Mouse (Mus musculus): ENCODE results near the gene Pth1r. TPM values are rescaled to one million over a fixed set of nuclear protein-coding genes. Genes with fewer than 3 reads are reported as not detected.

The Pth1r gene
- polyA plus RNA-seq, 1 experiment from 2014 or later = 17.9 TPM

GRCm38 (mm10) chr9:110775269-110776022 lies 28.5 kb upstream of the Pth1r start:
- WGBS = 57% methylated on average over 10 of the region's 10 CpGs
- Histone ChIP-seq H3K9ac (ENCODE audit: low read length) (peak overlapping the region; percentile 43), H3K27ac (ENCODE audit: low read length) (peak overlapping the region; percentile 70), H3K27me3 (ENCODE audit: control insufficient read depth, insufficient read depth, low read length) (no peaks in the 10 kb centered on the region), H3K4me1 (ENCODE audit: control insufficient read depth, insufficient read depth, low read length) (peaks cover 4% of the 10 kb centered on the region; the same call in 1 of the 2 replicates), H3K36me3 (ENCODE audit: control insufficient read depth, insufficient read depth, low read length) (no peaks in the 10 kb centered on the region), H3K4me3 (replicated peaks; ENCODE audit: low read length) (no peak overlapping the region), H3K9me3 (replicated peaks; ENCODE audit: control insufficient read depth, low read length) (no peaks in the 10 kb centered on the region), H3K4me2 (ENCODE audit: low read depth, low read length) (no peak overlapping the region)
- ATAC-seq (ENCODE audit: insufficient read depth, low FRiP score) = peak; percentile 61

DNA sequence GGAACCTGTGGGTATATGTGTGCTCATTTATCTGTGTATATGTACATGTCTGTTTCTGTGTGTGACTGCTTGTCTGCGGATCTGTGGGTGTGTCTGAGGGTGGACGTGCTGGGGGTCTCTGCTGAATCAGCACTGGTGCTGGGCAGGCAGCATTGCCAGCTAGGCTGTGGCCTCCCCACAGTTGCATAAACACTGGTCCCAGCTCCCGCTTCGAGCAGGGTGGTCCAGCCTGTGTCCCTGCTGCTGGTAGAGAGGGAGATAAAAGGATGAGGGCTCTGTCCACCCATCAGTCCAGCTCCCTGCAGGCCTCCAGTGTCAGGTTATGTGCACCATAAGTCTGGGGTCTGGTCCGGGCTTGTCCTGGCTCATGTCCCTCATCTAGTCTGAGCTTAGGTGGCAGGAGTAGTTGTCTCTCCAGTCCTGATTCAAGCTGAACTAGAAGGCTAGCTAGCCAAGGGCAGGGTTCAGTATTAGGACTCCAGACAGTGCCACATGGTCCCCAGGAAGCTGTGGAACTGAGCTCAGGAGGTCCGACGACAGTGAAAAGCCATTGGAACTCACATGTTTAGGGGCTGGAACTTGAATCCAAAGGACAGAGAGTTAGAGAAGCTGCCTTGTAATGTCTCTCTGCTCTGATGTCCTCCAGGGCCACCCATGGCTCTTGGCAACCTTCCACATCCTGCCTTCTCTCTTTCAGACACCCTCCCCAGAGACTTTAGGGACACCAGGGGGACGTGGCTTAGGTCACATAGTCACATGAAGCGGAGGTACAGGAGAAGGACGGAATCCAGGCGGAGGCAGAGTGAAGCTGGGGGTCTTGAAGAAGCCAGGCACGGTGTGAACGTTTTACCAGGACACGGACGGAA lies 27.7 kb upstream of the Pth1r start:
- Histone ChIP-seq H3K9ac (ENCODE audit: low read length) (peak overlapping the region; percentile 43), H3K4me1 (ENCODE audit: control insufficient read depth, insufficient read depth, low read length) (peaks cover 4% of the 10 kb centered on the region; the same call in 1 of the 2 replicates)

DNA sequence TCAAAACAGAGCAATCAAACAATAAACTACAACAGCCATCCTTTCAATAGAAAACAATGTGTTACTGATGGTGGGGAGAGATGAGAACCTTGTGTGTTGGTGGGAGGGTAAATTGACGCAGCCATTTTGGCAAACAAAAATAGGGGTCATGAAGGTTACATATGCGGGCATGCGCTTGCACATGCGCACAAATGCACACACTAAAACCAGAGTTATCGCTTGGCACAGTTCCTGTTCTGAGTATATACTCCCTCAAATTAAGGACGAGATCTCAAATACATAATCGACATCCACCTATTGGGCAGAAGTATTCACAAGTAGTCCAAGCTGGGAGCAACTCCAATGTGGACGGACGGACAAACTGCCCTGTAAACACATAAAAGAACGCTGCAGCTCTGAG lies 25.4 kb upstream of the Pth1r start:
- Histone ChIP-seq H3K9me3 (replicated peaks; ENCODE audit: control insufficient read depth, low read length) (no peaks in the 10 kb centered on the region), H3K4me2 (ENCODE audit: low read depth, low read length) (no peak overlapping the region), H3K27me3 (ENCODE audit: control insufficient read depth, insufficient read depth, low read length) (no peaks in the 10 kb centered on the region), H3K36me3 (ENCODE audit: control insufficient read depth, insufficient read depth, low read length) (no peaks in the 10 kb centered on the region), H3K4me3 (replicated peaks; ENCODE audit: low read length) (no peak overlapping the region), H3K27ac (ENCODE audit: low read length) (no peak overlapping the region), H3K4me1 (ENCODE audit: control insufficient read depth, insufficient read depth, low read length) (peaks cover 4% of the 10 kb centered on the region; the same call in 1 of the 2 replicates), H3K9ac (ENCODE audit: low read length) (no peak overlapping the region)
- ATAC-seq (ENCODE audit: insufficient read depth, low FRiP score) = no peak
- 91% methylated on average over 10 of the region's 10 CpGs for WGBS

More for the DNA sequence above, 27.7 kb upstream of the Pth1r start:
- ATAC-seq (ENCODE audit: insufficient read depth, low FRiP score) = peak; percentile 14; the same call in 1 of the 2 replicates
- H3K4me2 ChIP-seq (ENCODE audit: low read depth, low read length) = no peak overlapping the region
- 60% methylated on average over 15 of the region's 15 CpGs for whole genome bisulfite sequencing
- no peaks in the 10 kb centered on the region for H3K9me3 ChIP-seq (replicated peaks; ENCODE audit: control insufficient read depth, low read length)
- H3K4me3 ChIP-seq (replicated peaks; ENCODE audit: low read length) = no peak overlapping the region
- no peaks in the 10 kb centered on the region for H3K36me3 ChIP-seq (ENCODE audit: control insufficient read depth, insufficient read depth, low read length)
- H3K27me3 ChIP-seq (ENCODE audit: control insufficient read depth, insufficient read depth, low read length) = no peaks in the 10 kb centered on the region
- peak overlapping the region; percentile 70 for H3K27ac ChIP-seq (ENCODE audit: low read length)

DNA sequence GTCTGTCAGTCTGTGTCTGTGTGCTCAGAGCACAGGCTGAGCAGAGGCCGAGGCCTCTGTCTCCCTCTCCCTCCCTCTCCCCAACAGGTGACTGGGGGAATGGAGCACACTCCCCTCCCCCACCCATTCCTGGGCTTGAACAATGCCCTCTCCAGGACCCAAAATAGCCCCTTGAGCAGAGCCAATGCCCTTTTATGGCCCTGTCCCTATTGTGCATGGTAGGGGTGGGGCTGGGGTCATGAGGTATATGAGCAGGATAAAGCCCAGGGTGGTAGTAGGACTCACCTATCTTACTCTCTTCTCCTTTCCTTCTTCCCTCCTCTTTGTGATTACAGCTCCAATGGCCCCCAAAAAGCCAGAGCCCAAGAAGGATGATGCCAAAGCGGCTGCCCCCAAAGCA lies 16.5 kb upstream of the Pth1r start:
- Histone ChIP-seq H3K27me3 (ENCODE audit: control insufficient read depth, insufficient read depth, low read length) (no peaks in the 10 kb centered on the region), H3K9ac (ENCODE audit: low read length) (no peak overlapping the region), H3K9me3 (replicated peaks; ENCODE audit: control insufficient read depth, low read length) (no peaks in the 10 kb centered on the region), H3K4me1 (ENCODE audit: control insufficient read depth, insufficient read depth, low read length) (peaks cover 4% of the 10 kb centered on the region; the same call in 1 of the 2 replicates), H3K36me3 (ENCODE audit: control insufficient read depth, insufficient read depth, low read length) (no peaks in the 10 kb centered on the region), H3K4me3 (replicated peaks; ENCODE audit: low read length) (no peak overlapping the region), H3K27ac (ENCODE audit: low read length) (no peak overlapping the region), H3K4me2 (ENCODE audit: low read depth, low read length) (no peak overlapping the region)
- no peak for ATAC-seq (ENCODE audit: insufficient read depth, low FRiP score)
- WGBS = 75% methylated on average over 2 of the region's 2 CpGs

DNA sequence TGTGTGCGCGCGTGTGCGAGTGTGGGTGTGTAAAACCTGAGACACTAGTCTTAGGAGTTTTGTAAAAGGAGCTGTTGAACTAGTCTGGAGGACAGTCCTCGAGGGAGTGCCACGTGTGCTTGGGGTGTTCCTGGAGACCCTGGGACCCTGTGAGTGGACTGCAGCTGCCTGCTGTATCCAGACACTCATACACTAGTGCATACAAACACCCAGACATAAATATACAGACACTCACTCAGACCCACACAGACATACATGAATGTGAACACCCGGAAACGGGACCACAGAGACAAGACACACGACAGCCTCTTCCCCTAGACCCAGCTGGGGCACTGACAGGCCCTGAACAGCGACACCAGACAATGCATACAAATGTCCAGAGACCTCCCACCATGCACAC lies 15.8 kb upstream of the Pth1r start:
- H3K36me3 ChIP-seq (ENCODE audit: control insufficient read depth, insufficient read depth, low read length) = no peaks in the 10 kb centered on the region
- no peak overlapping the region for H3K9ac ChIP-seq (ENCODE audit: low read length)
- peaks cover 7% of the 10 kb centered on the region; the same call in 1 of the 2 replicates for H3K4me1 ChIP-seq (ENCODE audit: control insufficient read depth, insufficient read depth, low read length)
- no peak for ATAC-seq (ENCODE audit: insufficient read depth, low FRiP score)
- no peaks in the 10 kb centered on the region for H3K9me3 ChIP-seq (replicated peaks; ENCODE audit: control insufficient read depth, low read length)
- 72% methylated on average over 10 of the region's 10 CpGs for WGBS
- no peaks in the 10 kb centered on the region for H3K27me3 ChIP-seq (ENCODE audit: control insufficient read depth, insufficient read depth, low read length)
- no peak overlapping the region for H3K27ac ChIP-seq (ENCODE audit: low read length)
- no peak overlapping the region for H3K4me3 ChIP-seq (replicated peaks; ENCODE audit: low read length)
- no peak overlapping the region for H3K4me2 ChIP-seq (ENCODE audit: low read depth, low read length)

DNA sequence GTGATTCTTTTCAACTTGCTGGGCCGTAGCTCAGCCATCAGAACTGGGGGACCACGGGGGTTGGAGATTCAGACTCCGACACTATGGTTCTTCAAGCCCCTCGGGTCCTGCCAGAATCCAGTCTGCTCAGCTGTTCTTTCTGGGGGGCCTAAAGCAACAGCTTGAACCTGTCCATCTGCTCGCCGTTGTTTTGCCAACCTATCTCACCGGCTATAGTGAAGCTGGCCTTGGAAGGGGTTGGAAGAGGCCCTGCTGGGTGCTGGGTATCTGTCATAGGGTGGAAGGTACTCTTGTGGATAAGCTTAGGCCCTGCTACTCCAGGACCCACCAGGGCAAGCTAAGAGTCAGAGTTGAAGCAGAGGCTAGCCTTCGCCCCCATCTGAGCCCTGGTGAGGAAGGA lies 13.9 kb upstream of the Pth1r start:
- Histone ChIP-seq H3K4me2 (ENCODE audit: low read depth, low read length) (no peak overlapping the region), H3K27ac (ENCODE audit: low read length) (no peak overlapping the region)
- ATAC-seq (ENCODE audit: insufficient read depth, low FRiP score) = no peak

GRCm38 (mm10) chr9:110759265-110759664 lies 12.3 kb upstream of the Pth1r start:
- H3K4me3 ChIP-seq (replicated peaks; ENCODE audit: low read length) = no peak overlapping the region
- no peaks in the 10 kb centered on the region for H3K9me3 ChIP-seq (replicated peaks; ENCODE audit: control insufficient read depth, low read length)
- no peaks in the 10 kb centered on the region for H3K27me3 ChIP-seq (ENCODE audit: control insufficient read depth, insufficient read depth, low read length)
- H3K27ac ChIP-seq (ENCODE audit: low read length) = no peak overlapping the region
- ATAC-seq (ENCODE audit: insufficient read depth, low FRiP score) = no peak
- 56% methylated on average over 2 of the region's 2 CpGs for WGBS
- no peaks in the 10 kb centered on the region for H3K36me3 ChIP-seq (ENCODE audit: control insufficient read depth, insufficient read depth, low read length)
- no peak overlapping the region for H3K9ac ChIP-seq (ENCODE audit: low read length)
- H3K4me2 ChIP-seq (ENCODE audit: low read depth, low read length) = no peak overlapping the region
- peaks cover 7% of the 10 kb centered on the region; the same call in 1 of the 2 replicates for H3K4me1 ChIP-seq (ENCODE audit: control insufficient read depth, insufficient read depth, low read length)

More for the DNA sequence above, 13.9 kb upstream of the Pth1r start:
- no peaks in the 10 kb centered on the region for H3K36me3 ChIP-seq (ENCODE audit: control insufficient read depth, insufficient read depth, low read length)
- H3K9me3 ChIP-seq (replicated peaks; ENCODE audit: control insufficient read depth, low read length) = no peaks in the 10 kb centered on the region
- H3K9ac ChIP-seq (ENCODE audit: low read length) = no peak overlapping the region
- H3K4me3 ChIP-seq (replicated peaks; ENCODE audit: low read length) = no peak overlapping the region
- H3K27me3 ChIP-seq (ENCODE audit: control insufficient read depth, insufficient read depth, low read length) = no peaks in the 10 kb centered on the region
- 84% methylated on average over 8 of the region's 8 CpGs for WGBS
- peaks cover 7% of the 10 kb centered on the region; the same call in 1 of the 2 replicates for H3K4me1 ChIP-seq (ENCODE audit: control insufficient read depth, insufficient read depth, low read length)

DNA sequence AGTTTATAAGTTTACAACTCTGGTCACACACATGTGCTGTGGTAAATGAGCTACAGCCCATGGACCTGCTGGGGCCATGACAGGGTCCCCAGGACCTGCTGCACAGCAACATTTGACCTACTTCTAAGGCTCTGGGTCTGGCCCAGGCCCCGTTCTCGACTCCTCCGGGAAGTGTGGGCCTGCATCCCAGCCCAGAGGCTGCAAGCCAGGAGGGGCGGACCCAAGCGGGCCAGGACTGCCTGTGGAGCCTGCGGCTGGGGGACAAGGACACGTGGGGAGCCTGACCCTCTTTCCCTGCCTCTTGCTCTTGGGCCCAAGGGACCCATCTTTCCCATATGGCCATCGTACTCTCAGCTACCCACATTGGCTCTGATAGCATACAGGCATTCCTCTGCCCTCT lies 11.7 kb upstream of the Pth1r start:
- no peaks in the 10 kb centered on the region for H3K36me3 ChIP-seq (ENCODE audit: control insufficient read depth, insufficient read depth, low read length)
- no peak overlapping the region for H3K4me3 ChIP-seq (replicated peaks; ENCODE audit: low read length)
- H3K4me2 ChIP-seq (ENCODE audit: low read depth, low read length) = no peak overlapping the region
- no peak overlapping the region for H3K27ac ChIP-seq (ENCODE audit: low read length)
- H3K9me3 ChIP-seq (replicated peaks; ENCODE audit: control insufficient read depth, low read length) = no peaks in the 10 kb centered on the region
- 64% methylated on average over 8 of the region's 8 CpGs for WGBS
- peaks cover 7% of the 10 kb centered on the region; the same call in 1 of the 2 replicates for H3K4me1 ChIP-seq (ENCODE audit: control insufficient read depth, insufficient read depth, low read length)
- ATAC-seq (ENCODE audit: insufficient read depth, low FRiP score) = peak; percentile 56; the same call in 1 of the 2 replicates
- no peaks in the 10 kb centered on the region for H3K27me3 ChIP-seq (ENCODE audit: control insufficient read depth, insufficient read depth, low read length)
- no peak overlapping the region; the same call in 1 of the 2 replicates for H3K9ac ChIP-seq (ENCODE audit: low read length)

GRCm38 (mm10) chr9:110757816-110758215 lies 10.9 kb upstream of the Pth1r start:
- H3K9me3 ChIP-seq (replicated peaks; ENCODE audit: control insufficient read depth, low read length) = no peaks in the 10 kb centered on the region
- H3K4me3 ChIP-seq (replicated peaks; ENCODE audit: low read length) = no peak overlapping the region
- ATAC-seq (ENCODE audit: insufficient read depth, low FRiP score) = no peak
- peaks cover 7% of the 10 kb centered on the region; the same call in 1 of the 2 replicates for H3K4me1 ChIP-seq (ENCODE audit: control insufficient read depth, insufficient read depth, low read length)
- H3K36me3 ChIP-seq (ENCODE audit: control insufficient read depth, insufficient read depth, low read length) = no peaks in the 10 kb centered on the region
- H3K9ac ChIP-seq (ENCODE audit: low read length) = no peak overlapping the region
- no peaks in the 10 kb centered on the region for H3K27me3 ChIP-seq (ENCODE audit: control insufficient read depth, insufficient read depth, low read length)
- no peak overlapping the region for H3K27ac ChIP-seq (ENCODE audit: low read length)
- no peak overlapping the region for H3K4me2 ChIP-seq (ENCODE audit: low read depth, low read length)
- 79% methylated on average over 5 of the region's 5 CpGs for WGBS

Data from stomach, embryonic 16.5 days (tissue).